Comparison of ENCODE assay signal across 8 mouse cellular contexts in the genomic region with DNA sequence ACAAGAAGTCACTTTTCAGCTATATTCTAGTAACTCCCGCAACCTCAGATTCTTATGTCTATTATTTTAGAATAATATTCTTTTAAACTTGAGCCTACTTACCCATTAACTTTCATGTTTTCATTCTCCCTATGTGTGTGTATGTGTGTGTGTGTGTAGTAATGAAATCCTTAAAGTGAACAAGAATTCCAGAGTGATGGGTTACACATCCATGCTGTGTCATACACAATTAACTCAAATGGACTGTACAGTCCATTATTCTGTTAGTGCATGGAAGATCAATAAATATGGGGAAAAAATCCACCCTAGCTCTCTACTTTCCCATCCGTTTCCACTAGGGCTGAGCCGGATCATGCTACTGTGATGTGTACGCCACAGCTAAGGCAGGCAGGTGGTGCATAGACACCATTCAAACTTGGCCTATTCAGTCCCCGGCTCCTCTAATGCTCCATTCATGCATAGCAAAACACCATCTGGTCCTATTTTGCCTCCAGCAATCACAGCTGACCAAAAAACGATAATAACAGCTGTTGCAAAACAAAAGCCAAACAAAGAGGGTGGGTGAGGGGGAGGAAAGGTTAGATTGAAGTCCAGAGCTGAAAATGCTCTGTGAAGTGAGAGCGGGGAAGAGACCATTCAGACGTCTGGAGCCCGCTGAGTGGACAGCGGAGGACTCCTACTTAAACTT.
DNase-seq lines count a peak whose midpoint lies in the region; ATAC-seq lines count a peak whose summit lies in the region.

No protein-coding gene starts in this region.

- peak; percentile 74 for DNase-seq in left cerebral cortex, postnatal 4 days
- no peak for DNase-seq in left cerebral cortex, postnatal 36 days (ENCODE audit: low spot score in 2 of 2)
- DNase-seq in forebrain, embryonic 11.5 days (ENCODE audit: low spot score) = peak; percentile 74
- DNase-seq in kidney, postnatal 10 days = peak; percentile 32
- DNase-seq in ovary, adult 18-20 months (ENCODE audit: low spot score) = no peak
- no peak for DNase-seq in adipocyte (ENCODE audit: low spot score)
- DNase-seq in lung, postnatal 36 days = no peak

- no peaks in the 10 kb centered on the region; the same call in 1 of the 2 replicates for H3K27me3 ChIP-seq in forebrain, embryonic 11.5 days (ENCODE audit: control insufficient read depth, insufficient read depth, low read length)
- H3K27me3 ChIP-seq in neural tube, embryonic 14.5 days (ENCODE audit: control insufficient read depth, insufficient read depth, low read length) = no peaks in the 10 kb centered on the region

- 0 out of 2 replicates have a peak, but pooled peaks cover 4% of the 10 kb centered on the region for H3K4me1 ChIP-seq in forebrain, embryonic 11.5 days (replicated peaks; ENCODE audit: control insufficient read depth, insufficient read depth, low read length)
- H3K4me1 ChIP-seq in neural tube, embryonic 14.5 days (ENCODE audit: control insufficient read depth, insufficient read depth, low read length) = 0 out of 2 replicates have a peak, but pooled peaks cover 11% of the 10 kb centered on the region

- H3K4me2 ChIP-seq in forebrain, embryonic 11.5 days (ENCODE audit: low read depth, low read length, severe bottlenecking) = 0 out of 2 replicates have a peak overlapping the region, but pooled peaks have one; percentile 18
- H3K4me2 ChIP-seq in neural tube, embryonic 14.5 days (ENCODE audit: low read depth, low read length) = no peak overlapping the region

- peaks cover 7% of the 10 kb centered on the region; the same call in 1 of the 2 replicates for H3K36me3 ChIP-seq in forebrain, embryonic 11.5 days (ENCODE audit: control insufficient read depth, insufficient read depth, low read length)
- H3K36me3 ChIP-seq in neural tube, embryonic 14.5 days (ENCODE audit: control insufficient read depth, insufficient read depth, low read length) = no peaks in the 10 kb centered on the region

- ATAC-seq in forebrain, embryonic 11.5 days (replicated peaks; ENCODE audit: low FRiP score) = peak; percentile 96
- peak; percentile 90 for ATAC-seq in neural tube, embryonic 14.5 days (ENCODE audit: low read depth)

- WGBS in forebrain, embryonic 11.5 days = 19% methylated on average over 10 of the region's 10 CpGs
- 15% methylated on average over 10 of the region's 10 CpGs for WGBS in neural tube, embryonic 14.5 days

- peak overlapping the region; percentile 63 for H3K27ac ChIP-seq in forebrain, embryonic 11.5 days (ENCODE audit: low read depth, low read length)
- H3K27ac ChIP-seq in neural tube, embryonic 14.5 days (ENCODE audit: low read depth, low read length) = peak overlapping the region; percentile 35; the same call in 1 of the 2 replicates

- H3K4me3 ChIP-seq in forebrain, embryonic 11.5 days (ENCODE audit: low read depth, low read length) = no peak overlapping the region
- H3K4me3 ChIP-seq in neural tube, embryonic 14.5 days (ENCODE audit: low read depth, low read length) = no peak overlapping the region

- intact Hi-C loops in left cerebral cortex, postnatal 4 days (cut with DNase I) = loop anchor here (10.0 kb wide), 1 partner anchor 240 kb away; no protein-coding TSS in a partner anchor
- intact Hi-C loops in left cerebral cortex, postnatal 36 days (cut with DNase I) = no loop called here

- no peak overlapping the region for H3K9ac ChIP-seq in forebrain, embryonic 11.5 days (ENCODE audit: low read length)
- no peak overlapping the region for H3K9ac ChIP-seq in neural tube, embryonic 14.5 days (replicated peaks; ENCODE audit: low read depth, low read length)

- H3K9me3 ChIP-seq in forebrain, embryonic 11.5 days (ENCODE audit: control insufficient read depth, low read length) = no peaks in the 10 kb centered on the region
- H3K9me3 ChIP-seq in neural tube, embryonic 14.5 days (ENCODE audit: control insufficient read depth, low read length) = no peaks in the 10 kb centered on the region

Comparison
In these comparisons a context has a peak if more than half of its experiments do, and no peak if none do; other contexts are left out.
1. DNase-seq: peak in left cerebral cortex, postnatal 4 days (single experiment), forebrain, embryonic 11.5 days (single experiment) and kidney, postnatal 10 days (single experiment); none in left cerebral cortex, postnatal 36 days (0 of 2), ovary, adult 18-20 months (single experiment), adipocyte (single experiment) and lung, postnatal 36 days (single experiment).